In genomic region chr7:58397992-58398391, GRCm38 (mm10) we compare ENCODE assay signal across 8 mouse cellular contexts.
DNase-seq lines count a peak whose midpoint lies in the region; ATAC-seq lines count a peak whose summit lies in the region.

No protein-coding gene starts in this region.

- no peaks in the 10 kb centered on the region for H3K36me3 ChIP-seq in macrophage (ENCODE audit: inconsistent target)

- H3K27ac ChIP-seq in macrophage: no peak overlapping the region

- peak overlapping the region; percentile 51 for H3K4me3 ChIP-seq in macrophage (ENCODE audit: inconsistent target)

- ATAC-seq in CD4-positive, CD25-positive, alpha-beta regulatory T cell, adult 4 months: no peak

- H3K79me2 ChIP-seq in macrophage (ENCODE audit: inconsistent target): no peaks in the 10 kb centered on the region

- 31% methylated on average over 6 of the region's 6 CpGs for WGBS in macrophage (ENCODE audit: missing documents)

- DNase-seq in CD4-positive, CD25-positive, alpha-beta regulatory T cell, adult 2 months (ENCODE audit: low read depth, low spot score): peak; percentile 15
- DNase-seq in thymus, postnatal 0 days (ENCODE audit: low spot score): peak; percentile 14
- DNase-seq in thymus, postnatal 10 days (ENCODE audit: low spot score in 2 of 2): no peak
- DNase-seq in spleen, postnatal 14 days (ENCODE audit: low spot score in 2 of 2): no peak
- DNase-seq in urinary bladder, postnatal 4 days (ENCODE audit: low spot score in 2 of 2): no peak
- no peak for DNase-seq in gastrocnemius, postnatal 10 days

Comparison
In these comparisons a context has a peak if more than half of its experiments do, and no peak if none do; other contexts are left out.
1. DNase-seq: peak in CD4-positive, CD25-positive, alpha-beta regulatory T cell, adult 2 months (single experiment) and thymus, postnatal 0 days (single experiment); none in thymus, postnatal 10 days (0 of 2), spleen, postnatal 14 days (0 of 2), urinary bladder, postnatal 4 days (0 of 2) and gastrocnemius, postnatal 10 days (single experiment).